Mouse (Mus musculus) kidney, adult 2 months (tissue): ENCODE data around the gene Mrpl52. TPM values are rescaled to one million over a fixed set of nuclear protein-coding genes. Genes with fewer than 3 reads are reported as not detected.

Experiments
- DNase-seq: peaks from one replicate; pipeline ENCODE4 v3.0.0; 2021
- H3K27ac ChIP-seq: fragments of 200-500 bp; 2 replicates; pipeline ENCODE4 v1.5.1; 2012; ENCODE audit warnings: low read depth, low read length, control low read depth, inconsistent platforms; ENCODE audit not compliant: insufficient read depth
- H3K27me3 ChIP-seq: fragments of 200-500 bp; replicated peaks from 2 replicates; pipeline ENCODE4 v1.6.1; 2012; ENCODE audit warnings: mild to moderate bottlenecking, moderate library complexity, low read length, inconsistent platforms; ENCODE audit not compliant: control insufficient read depth, insufficient read depth
- H3K36me3 ChIP-seq: fragments of 200-500 bp; 2 replicates; pipeline ENCODE4 v1.6.1; 2012; ENCODE audit warnings: mild to moderate bottlenecking, moderate library complexity, low read length, inconsistent platforms; ENCODE audit not compliant: control insufficient read depth, insufficient read depth
- H3K4me1 ChIP-seq: fragments of 200-500 bp; 2 replicates; pipeline ENCODE4 v1.6.1; 2011; ENCODE audit warnings: low read length; ENCODE audit not compliant: control insufficient read depth, insufficient read depth
- H3K4me3 ChIP-seq: fragments of 200-500 bp; 2 replicates; pipeline ENCODE4 v1.5.1; 2011; ENCODE audit warnings: mild to moderate bottlenecking, low read depth, low read length, control low read depth; ENCODE audit not compliant: insufficient read depth
- CTCF ChIP-seq: fragments of 200-500 bp; conservative IDR thresholded peaks from 2 replicates; pipeline ENCODE4 v1.5.1; 2011; ENCODE audit warnings: low read depth, mild to moderate bottlenecking, control low read depth, low read length, moderate library complexity, mixed read lengths; ENCODE audit not compliant: insufficient read depth, insufficient read length
- POLR2A ChIP-seq: fragments of 200-500 bp; IDR thresholded peaks from one replicate; pipeline ENCODE4 v1.6.1; 2011; ENCODE audit warnings: low read depth, low read length, control low read depth
- whole genome bisulfite sequencing: fragments of 180-500 bp; shearing (Covaris S2); methylation state at CpG from one replicate; pipeline ENCODE4 v1.1.7; 2018; 5-methylcytosine and 5-hydroxymethylcytosine counted together
- polyA plus RNA-seq: library from polyadenylated mRNA; depleted of rRNA; stranded (reverse); fragments of >200 nt; gene quantifications from 2 replicates; pipeline ENCODE4 v1.2.3, GENCODE M21; 2012

The Mrpl52 gene
- polyA plus RNA-seq, 1 experiment, result 425 TPM

- H3K4me1 ChIP-seq, result peaks cover 8% of the 10 kb centered on the region; the same call in 1 of the 2 replicates
- no peak for TF ChIP-seq POLR2A
- no peak for TF ChIP-seq CTCF
Observed at GRCm38 (mm10) chr14:54428421-54428820, 1.7 kb downstream of the Mrpl52 start.

GRCm38 (mm10) chr14:54429332-54430093 lies 2.8 kb downstream of the Mrpl52 start:
- H3K36me3 ChIP-seq, result no peaks in the 10 kb centered on the region
- TF ChIP-seq POLR2A, result no peak
- TF ChIP-seq CTCF, result no peak
- WGBS, result 57% methylated on average over 7 of the region's 7 CpGs
- no peak overlapping the region for H3K4me3 ChIP-seq
- H3K27ac ChIP-seq, result no peak overlapping the region
- H3K4me1 ChIP-seq, result peaks cover 8% of the 10 kb centered on the region; the same call in 1 of the 2 replicates
- no peaks in the 10 kb centered on the region for H3K27me3 ChIP-seq
- DNase-seq, result no peak

More at GRCm38 (mm10) chr14:54428421-54428820, 1.7 kb downstream of the Mrpl52 start:
- WGBS, result 95% methylated on average over 5 of the region's 5 CpGs
- H3K27ac ChIP-seq, result no peak overlapping the region
- DNase-seq, result no peak
- no peaks in the 10 kb centered on the region for H3K27me3 ChIP-seq
- H3K36me3 ChIP-seq, result no peaks in the 10 kb centered on the region
- H3K4me3 ChIP-seq, result no peak overlapping the region

- Histone ChIP-seq H3K36me3 (no peaks in the 10 kb centered on the region), H3K4me3 (peak overlapping the region; percentile 59), H3K27ac (peak overlapping the region; percentile 36; the same call in 1 of the 2 replicates), H3K27me3 (no peaks in the 10 kb centered on the region), H3K4me1 (peaks cover 8% of the 10 kb centered on the region; the same call in 1 of the 2 replicates)
- DNase-seq, result no peak
- 33% methylated on average over 18 of the region's 18 CpGs for WGBS
- TF ChIP-seq CTCF (no peak), POLR2A (no peak)
Observed at GRCm38 (mm10) chr14:54430406-54431145, 3.9 kb downstream of the Mrpl52 start.

GRCm38 (mm10) chr14:54431334-54432077 lies 4.8 kb downstream of the Mrpl52 start, which contains the start of gene Mmp14:
Gene Mmp14 (plus strand): TSS chr14:54431612.
- Histone ChIP-seq H3K4me1 (0 out of 2 replicates have a peak, but pooled peaks cover 4% of the 10 kb centered on the region), H3K36me3 (no peaks in the 10 kb centered on the region), H3K27ac (peak within 1 kb of the TSS; percentile 36; the same call in 1 of the 2 replicates), H3K4me3 (peak within 1 kb of the TSS; percentile 59), H3K27me3 (no peaks in the 10 kb centered on the region)
- WGBS, result 2% methylated on average over 48 of the region's 49 CpGs
- DNase-seq, result peak; percentile 66
- TF ChIP-seq CTCF, result peak; percentile 32; the same call in 1 of the 2 replicates
- no peak for TF ChIP-seq POLR2A

GRCm38 (mm10) chr14:54432078-54432836 lies 5.5 kb downstream of the Mrpl52 start:
- peak; percentile 36 for DNase-seq
- peak overlapping the region; percentile 59 for H3K4me3 ChIP-seq
- H3K27ac ChIP-seq, result 0 out of 2 replicates have a peak overlapping the region, but pooled peaks have one; percentile 2
- TF ChIP-seq CTCF (0 out of 2 replicates have a peak, but pooled peaks have one; percentile 6), POLR2A (no peak)
- H3K4me1 ChIP-seq, result 0 out of 2 replicates have a peak, but pooled peaks cover 4% of the 10 kb centered on the region
- H3K27me3 ChIP-seq, result no peaks in the 10 kb centered on the region
- 9% methylated on average over 54 of the region's 54 CpGs for WGBS
- H3K36me3 ChIP-seq, result no peaks in the 10 kb centered on the region
